Mouse (Mus musculus) R1 (cell line): ENCODE measurements around the gene Lyrm1.
A peak's percentile ranks its signal among the peaks of the same experiment; 100 is the strongest.

Source experiments
- DNase-seq: peaks from one replicate; pipeline ENCODE4 v3.0.0-alpha.2; 2018; ENCODE audit warnings: low read depth, low spot score

The Lyrm1 gene

GRCm38 (mm10) chr7:119895639-119896512 is at the start of gene Lyrm1, which contains the start of gene Dcun1d3:
Gene Lyrm1 (plus strand): TSS chr7:119895861.
Gene Dcun1d3 (minus strand): TSS chr7:119896298.
- DNase-seq: peak; percentile 98

DNA sequence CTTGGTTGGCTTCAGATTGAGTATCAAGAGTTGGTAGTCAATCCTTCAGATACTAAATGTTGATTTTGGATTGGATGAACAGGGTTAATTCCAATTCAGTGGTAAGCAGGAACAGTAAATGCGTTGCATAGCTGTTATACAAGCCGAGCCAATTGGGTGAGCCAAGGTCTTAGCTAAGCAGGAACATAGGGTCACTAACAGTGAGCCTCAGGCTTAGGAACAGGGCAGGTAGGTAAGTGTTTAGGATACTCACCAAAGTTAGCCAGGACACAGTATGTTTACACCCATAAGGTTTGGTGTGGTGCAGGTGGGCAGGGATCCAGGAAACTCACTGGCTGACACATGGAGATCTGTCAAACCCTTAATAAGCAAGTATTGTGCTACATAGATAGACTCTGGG is 48.3 kb upstream of the Lyrm1 start:
- DNase-seq: no peak

DNA sequence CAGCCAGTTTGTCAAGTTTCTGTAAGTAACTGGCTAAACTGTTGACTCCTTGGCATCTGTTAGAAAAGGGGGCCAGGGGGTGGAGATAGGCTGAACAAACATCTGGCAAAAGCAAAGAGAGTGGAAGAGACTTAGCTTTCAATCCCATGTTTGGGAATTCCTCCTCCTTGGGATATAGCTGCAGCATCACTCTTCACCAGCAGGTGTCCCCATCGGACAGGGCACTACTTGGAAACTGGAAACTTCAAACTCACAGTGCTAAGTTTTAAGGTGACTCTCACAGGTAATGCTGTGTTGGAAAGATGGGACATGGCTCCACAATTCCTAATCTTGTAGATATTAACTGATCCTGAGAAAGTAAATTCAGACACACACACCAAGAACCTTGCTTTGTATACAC is 46.6 kb upstream of the Lyrm1 start:
- DNase-seq: peak; percentile 58

DNA sequence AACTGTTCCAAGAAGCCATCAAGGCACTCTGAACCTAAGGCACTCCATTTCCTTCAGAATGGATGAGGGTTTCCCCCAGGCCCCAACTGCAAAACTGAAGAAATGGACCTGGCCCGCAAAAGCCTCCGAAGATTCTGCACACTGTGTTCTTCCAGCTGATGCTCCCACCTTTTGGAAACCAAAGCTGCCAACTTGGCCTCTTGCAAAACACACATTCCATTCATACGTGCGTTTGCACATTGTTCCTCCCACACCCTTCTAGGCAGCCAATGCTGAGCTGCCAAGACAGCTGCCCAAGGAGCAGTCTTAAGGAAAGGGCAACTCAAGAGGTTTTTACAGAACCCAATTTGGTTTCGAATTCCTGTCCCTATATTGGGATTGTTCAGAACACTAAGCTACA is 44.9 kb upstream of the Lyrm1 start:
- peak; percentile 45 for DNase-seq

DNA sequence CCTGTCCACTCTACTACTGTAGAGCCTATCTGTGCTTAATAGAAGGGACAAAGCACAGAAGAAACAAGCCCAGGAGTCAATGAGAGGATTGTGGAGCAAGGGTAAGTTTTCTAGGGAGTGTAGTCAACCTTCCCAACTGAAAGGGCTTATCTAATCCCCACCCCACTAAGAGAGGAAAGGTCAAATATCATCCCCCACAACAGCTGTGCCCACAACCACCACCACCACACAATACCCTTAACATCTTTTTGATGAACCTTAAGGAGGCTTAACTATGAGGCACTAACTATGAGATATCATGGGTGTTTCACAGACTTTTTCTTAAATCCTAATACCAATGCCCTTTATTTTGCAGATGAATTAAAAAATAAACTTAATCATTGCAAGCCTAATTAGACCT is 43.2 kb upstream of the Lyrm1 start:
- no peak for DNase-seq

GRCm38 (mm10) chr7:119853186-119853585 is 42.5 kb upstream of the Lyrm1 start:
- DNase-seq: no peak

DNA sequence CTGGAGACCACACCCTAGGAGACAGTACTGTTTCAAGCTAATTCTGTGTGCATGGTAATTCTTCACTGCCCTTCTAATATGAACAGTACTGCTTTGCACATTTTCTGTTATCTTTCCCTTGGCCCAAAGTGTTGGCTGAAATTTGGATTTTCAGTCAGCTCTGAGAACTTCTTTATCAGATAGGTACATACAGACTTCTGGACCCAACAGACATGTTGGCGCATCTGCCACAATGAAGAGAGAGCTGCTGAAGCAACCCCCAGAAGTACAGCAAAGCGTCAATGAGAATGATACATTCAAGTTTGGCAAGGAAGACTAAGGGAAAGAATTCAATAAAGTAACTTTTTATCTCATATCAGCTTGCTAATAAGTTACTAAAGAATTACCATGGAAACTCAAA is 41.3 kb upstream of the Lyrm1 start:
- DNase-seq: no peak

DNA sequence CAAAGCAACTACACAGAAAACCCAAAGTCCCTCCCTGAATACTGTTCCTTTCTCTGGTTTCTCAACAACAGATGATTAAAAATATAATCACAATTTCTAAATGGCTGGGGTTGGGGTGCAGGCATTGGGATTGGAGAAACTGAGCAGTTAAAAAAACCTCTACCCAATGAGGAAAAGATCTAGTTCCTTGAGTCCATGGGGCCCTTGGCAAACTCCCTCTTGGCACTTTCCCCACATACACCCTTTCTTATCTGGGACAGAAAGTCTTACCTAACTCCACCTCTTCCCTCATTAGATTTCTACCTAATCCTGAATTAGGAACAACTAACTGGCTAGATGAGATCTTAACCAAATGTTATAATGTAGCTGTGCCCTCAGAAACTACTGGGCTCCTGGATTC is 40.6 kb upstream of the Lyrm1 start:
- no peak for DNase-seq

DNA sequence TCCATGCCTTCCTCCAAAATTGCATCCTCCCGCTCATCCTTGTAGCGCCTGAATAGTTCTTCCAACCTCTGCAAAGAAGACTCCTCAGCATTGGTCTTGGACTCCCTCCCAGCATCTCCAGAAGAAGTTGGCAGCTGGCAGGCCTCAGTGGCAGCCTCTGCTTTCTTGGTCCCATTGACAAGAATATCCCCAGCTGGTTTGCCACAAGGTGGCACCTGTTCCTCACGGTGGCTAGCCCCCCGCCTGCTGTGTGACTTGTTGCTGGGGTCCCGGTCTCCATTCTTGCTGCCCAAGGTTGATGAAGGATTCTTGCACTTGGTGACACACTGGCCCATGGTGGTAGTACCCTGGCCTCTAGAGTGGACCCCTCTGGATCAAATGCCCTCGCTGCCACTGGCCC is 36.2 kb upstream of the Lyrm1 start:
- DNase-seq: peak; percentile 19

- peak; percentile 83 for DNase-seq
These were observed 35.5 kb upstream of the Lyrm1 start for GRCm38 (mm10) chr7:119860116-119860515.

DNA sequence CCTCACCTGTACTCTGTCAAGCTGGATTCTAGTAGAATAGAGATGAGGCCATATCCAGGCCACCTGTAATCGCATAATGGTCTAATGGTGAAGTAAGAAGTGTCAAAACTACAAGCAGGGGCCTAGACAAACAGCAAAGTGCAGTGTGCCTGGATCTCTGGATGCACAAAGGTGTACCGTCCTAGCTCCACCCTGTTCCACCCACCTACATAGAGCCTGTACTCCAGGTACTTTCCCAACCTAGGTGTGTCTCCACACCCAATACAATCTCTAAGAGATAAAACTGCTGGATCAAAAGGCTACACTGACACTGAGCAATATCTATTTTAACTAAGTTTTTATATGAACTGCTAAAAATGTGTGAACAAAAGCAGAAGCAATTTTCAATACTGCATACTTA is 35.1 kb upstream of the Lyrm1 start:
- peak; percentile 14 for DNase-seq

- no peak for DNase-seq
These were observed 34.7 kb upstream of the Lyrm1 start for GRCm38 (mm10) chr7:119860971-119861334.

GRCm38 (mm10) chr7:119861335-119862091 is 34.1 kb upstream of the Lyrm1 start:
- peak; percentile 88 for DNase-seq

DNA sequence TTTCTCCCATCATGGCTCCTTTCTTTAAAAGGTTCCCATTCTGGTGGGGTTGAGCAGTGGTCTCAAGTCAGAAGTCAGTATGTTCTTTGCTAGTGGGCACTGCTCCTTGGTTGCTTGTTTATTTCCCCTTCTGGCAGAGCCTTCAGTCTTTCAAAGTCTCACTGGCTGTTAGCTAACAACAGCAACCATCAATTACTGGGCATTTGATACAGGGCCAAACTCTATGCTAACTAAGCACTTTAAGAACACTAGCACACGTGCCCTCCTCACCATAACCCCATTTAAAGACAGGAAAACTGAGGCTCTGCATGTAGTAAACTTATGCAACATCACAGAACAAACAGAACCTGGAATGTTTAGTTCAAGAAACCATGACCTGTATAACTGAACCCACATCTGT is 33.5 kb upstream of the Lyrm1 start:
- DNase-seq: no peak

- DNase-seq: no peak
These were observed 31.2 kb upstream of the Lyrm1 start for GRCm38 (mm10) chr7:119864500-119864899.

GRCm38 (mm10) chr7:119866136-119866535 is 29.5 kb upstream of the Lyrm1 start:
- DNase-seq: no peak

- no peak for DNase-seq
These were observed 23.5 kb upstream of the Lyrm1 start for GRCm38 (mm10) chr7:119872204-119872603.

- DNase-seq: no peak
These were observed 22.6 kb upstream of the Lyrm1 start for GRCm38 (mm10) chr7:119873050-119873449.

DNA sequence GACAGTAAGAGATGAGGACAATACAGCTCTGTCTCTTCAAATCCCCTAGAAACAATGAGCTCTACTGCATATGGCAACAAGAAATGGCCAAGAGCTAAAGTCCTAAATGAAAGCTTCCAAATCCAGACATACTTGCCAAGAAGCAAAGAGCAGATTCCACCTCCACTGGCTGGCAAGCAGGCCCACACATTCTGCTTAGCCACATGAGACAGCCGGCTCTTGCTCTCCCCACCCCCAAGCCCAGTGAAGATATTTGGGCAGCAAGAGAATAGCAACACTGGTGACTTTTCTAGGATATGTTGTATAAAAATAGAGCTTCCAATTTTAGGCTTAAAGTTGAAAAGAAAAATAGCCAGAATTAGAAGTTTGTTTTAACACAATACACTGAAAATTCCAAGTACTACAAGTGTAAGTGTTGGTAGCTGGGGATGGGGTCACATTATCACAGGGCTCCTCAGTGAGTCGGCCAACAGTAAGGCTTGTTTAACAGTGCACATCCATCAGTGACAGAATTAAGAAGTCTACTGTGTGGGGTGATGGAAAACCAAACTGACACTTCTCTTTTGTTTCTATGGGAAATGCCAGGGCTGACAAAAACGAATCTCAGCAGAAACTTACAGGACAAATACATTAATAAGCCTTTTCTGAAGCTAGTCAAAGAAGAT is 19.8 kb upstream of the Lyrm1 start:
- DNase-seq: no peak

DNA sequence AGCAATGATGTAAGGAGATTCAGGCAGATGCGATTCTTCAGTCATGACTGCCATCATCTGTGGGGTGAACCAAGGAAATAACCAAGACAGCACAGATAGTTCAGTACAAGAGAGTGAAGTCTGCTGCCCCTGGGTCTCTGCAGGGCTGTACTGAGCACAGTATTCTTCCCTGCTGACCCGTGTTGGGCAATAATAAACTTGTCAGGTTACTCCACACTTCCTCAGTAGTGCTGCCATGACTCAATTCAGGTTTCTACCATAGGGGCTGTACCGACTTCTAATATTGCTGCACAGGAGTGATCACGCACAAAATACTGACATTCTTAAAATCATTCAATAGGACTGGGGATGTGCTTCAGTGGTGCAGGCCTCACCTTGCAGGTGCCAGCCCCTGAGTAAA is 16.5 kb upstream of the Lyrm1 start:
- no peak for DNase-seq

DNA sequence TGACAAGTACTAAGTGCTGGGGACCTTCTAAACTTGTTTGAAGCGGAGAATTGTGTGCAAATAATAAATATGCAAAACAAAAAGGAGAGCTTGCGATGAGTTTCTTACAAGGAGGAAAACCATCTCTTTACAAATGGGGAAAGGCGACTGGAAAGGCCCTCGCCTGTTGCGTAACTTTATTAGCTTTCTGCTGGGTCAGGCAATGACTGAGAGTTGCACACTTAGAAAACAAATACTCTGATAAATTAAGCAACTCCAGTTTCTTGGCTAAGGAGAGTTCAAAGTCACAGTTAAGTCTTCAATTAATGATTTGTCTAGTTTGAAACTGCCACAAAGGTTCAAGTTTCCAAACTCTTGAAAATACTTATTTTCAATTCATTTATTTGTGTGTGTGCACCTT is 15.3 kb upstream of the Lyrm1 start:
- no peak for DNase-seq

GRCm38 (mm10) chr7:119881229-119881628 is 14.4 kb upstream of the Lyrm1 start:
- no peak for DNase-seq
